Mouse (Mus musculus): ENCODE measurements around the gene Bpifa5. TPM values are rescaled to one million over a fixed set of nuclear protein-coding genes. Genes with fewer than 3 reads are reported as not detected.

The Bpifa5 gene
- polyA plus RNA-seq (2012; rRNA removed), result not detected in 2 replicates

GRCm38 (mm10) chr2:154162307-154162706 lies at the start of gene Bpifa5:
Bpifa5 (plus strand) TSS chr2:154162607.
- H3K36me3 ChIP-seq (ENCODE audit: control insufficient read depth, insufficient read depth, low read length), result no peaks in the 10 kb centered on the region
- no peaks in the 10 kb centered on the region for H3K27me3 ChIP-seq (ENCODE audit: control insufficient read depth, insufficient read depth, low read length)
- H3K4me3 ChIP-seq (ENCODE audit: control insufficient read depth, low read depth, low read length), result no peak within 1 kb of the TSS
- no peak within 1 kb of the TSS for H3K27ac ChIP-seq (ENCODE audit: control insufficient read depth, insufficient read depth, low read depth, low read length)
- H3K4me1 ChIP-seq (ENCODE audit: control insufficient read depth, insufficient read depth, low read length), result no peaks in the 10 kb centered on the region
- TF ChIP-seq CTCF (IDR thresholded peaks at IDR 0.05; ENCODE audit: control insufficient read depth, insufficient read depth, insufficient replicate concordance, low read depth, low read length) (no peak), POLR2A (IDR thresholded peaks at IDR 0.05; ENCODE audit: control insufficient read depth, low read depth, low read length) (no peak)

- no peak overlapping the region for H3K27ac ChIP-seq (ENCODE audit: control insufficient read depth, insufficient read depth, low read depth, low read length)
- no peaks in the 10 kb centered on the region for H3K27me3 ChIP-seq (ENCODE audit: control insufficient read depth, insufficient read depth, low read length)
- no peak overlapping the region for H3K4me3 ChIP-seq (ENCODE audit: control insufficient read depth, low read depth, low read length)
- no peaks in the 10 kb centered on the region for H3K4me1 ChIP-seq (ENCODE audit: control insufficient read depth, insufficient read depth, low read length)
- TF ChIP-seq POLR2A (IDR thresholded peaks at IDR 0.05; ENCODE audit: control insufficient read depth, low read depth, low read length) (no peak), CTCF (IDR thresholded peaks at IDR 0.05; ENCODE audit: control insufficient read depth, insufficient read depth, insufficient replicate concordance, low read depth, low read length) (no peak)
- no peaks in the 10 kb centered on the region for H3K36me3 ChIP-seq (ENCODE audit: control insufficient read depth, insufficient read depth, low read length)
Observed at GRCm38 (mm10) chr2:154117381-154117780, 45.0 kb upstream of the Bpifa5 start.

- no peaks in the 10 kb centered on the region for H3K27me3 ChIP-seq (ENCODE audit: control insufficient read depth, insufficient read depth, low read length)
- H3K4me1 ChIP-seq (ENCODE audit: control insufficient read depth, insufficient read depth, low read length), result no peaks in the 10 kb centered on the region
- TF ChIP-seq CTCF (IDR thresholded peaks at IDR 0.05; ENCODE audit: control insufficient read depth, insufficient read depth, insufficient replicate concordance, low read depth, low read length), result no peak
- TF ChIP-seq POLR2A (IDR thresholded peaks at IDR 0.05; ENCODE audit: control insufficient read depth, low read depth, low read length), result peak; percentile 48; the same call in 1 of the 2 replicates
- 0 out of 2 replicates have a peak within 1 kb of the TSS, but pooled peaks have one; percentile 5 for H3K27ac ChIP-seq (ENCODE audit: control insufficient read depth, insufficient read depth, low read depth, low read length)
- H3K36me3 ChIP-seq (ENCODE audit: control insufficient read depth, insufficient read depth, low read length), result no peaks in the 10 kb centered on the region
- H3K4me3 ChIP-seq (ENCODE audit: control insufficient read depth, low read depth, low read length), result peak within 1 kb of the TSS; percentile 84
Observed at GRCm38 (mm10) chr2:154130120-154130519, 32.3 kb upstream of the Bpifa5 start, which contains the start of gene Bpifa3. Bpifa3 (plus strand) TSS chr2:154130336.

- H3K4me1 ChIP-seq (ENCODE audit: control insufficient read depth, insufficient read depth, low read length), result no peaks in the 10 kb centered on the region
- H3K36me3 ChIP-seq (ENCODE audit: control insufficient read depth, insufficient read depth, low read length), result no peaks in the 10 kb centered on the region
- no peak within 1 kb of the TSS for H3K4me3 ChIP-seq (ENCODE audit: control insufficient read depth, low read depth, low read length)
- no peak within 1 kb of the TSS for H3K27ac ChIP-seq (ENCODE audit: control insufficient read depth, insufficient read depth, low read depth, low read length)
- H3K27me3 ChIP-seq (ENCODE audit: control insufficient read depth, insufficient read depth, low read length), result no peaks in the 10 kb centered on the region
- no peak for TF ChIP-seq POLR2A (IDR thresholded peaks at IDR 0.05; ENCODE audit: control insufficient read depth, low read depth, low read length)
- no peak for TF ChIP-seq CTCF (IDR thresholded peaks at IDR 0.05; ENCODE audit: control insufficient read depth, insufficient read depth, insufficient replicate concordance, low read depth, low read length)
Observed at GRCm38 (mm10) chr2:154142580-154142979, 19.8 kb upstream of the Bpifa5 start, which contains the start of gene Bpifa1. Bpifa1 (plus strand) TSS chr2:154142880.

- no peaks in the 10 kb centered on the region for H3K4me1 ChIP-seq (ENCODE audit: control insufficient read depth, insufficient read depth, low read length)
- TF ChIP-seq CTCF (IDR thresholded peaks at IDR 0.05; ENCODE audit: control insufficient read depth, insufficient read depth, insufficient replicate concordance, low read depth, low read length) (no peak), POLR2A (IDR thresholded peaks at IDR 0.05; ENCODE audit: control insufficient read depth, low read depth, low read length) (no peak)
- no peaks in the 10 kb centered on the region for H3K36me3 ChIP-seq (ENCODE audit: control insufficient read depth, insufficient read depth, low read length)
- H3K27ac ChIP-seq (ENCODE audit: control insufficient read depth, insufficient read depth, low read depth, low read length), result no peak overlapping the region
- H3K27me3 ChIP-seq (ENCODE audit: control insufficient read depth, insufficient read depth, low read length), result no peaks in the 10 kb centered on the region
- H3K4me3 ChIP-seq (ENCODE audit: control insufficient read depth, low read depth, low read length), result no peak overlapping the region
Observed at GRCm38 (mm10) chr2:154143735-154144134, 18.7 kb upstream of the Bpifa5 start.

GRCm38 (mm10) chr2:154147496-154147895 lies 14.9 kb upstream of the Bpifa5 start:
- Histone ChIP-seq H3K27me3 (ENCODE audit: control insufficient read depth, insufficient read depth, low read length) (no peaks in the 10 kb centered on the region), H3K4me1 (ENCODE audit: control insufficient read depth, insufficient read depth, low read length) (no peaks in the 10 kb centered on the region), H3K4me3 (ENCODE audit: control insufficient read depth, low read depth, low read length) (no peak overlapping the region), H3K36me3 (ENCODE audit: control insufficient read depth, insufficient read depth, low read length) (no peaks in the 10 kb centered on the region), H3K27ac (ENCODE audit: control insufficient read depth, insufficient read depth, low read depth, low read length) (no peak overlapping the region)
- no peak for TF ChIP-seq POLR2A (IDR thresholded peaks at IDR 0.05; ENCODE audit: control insufficient read depth, low read depth, low read length)
- TF ChIP-seq CTCF (IDR thresholded peaks at IDR 0.05; ENCODE audit: control insufficient read depth, insufficient read depth, insufficient replicate concordance, low read depth, low read length), result no peak

GRCm38 (mm10) chr2:154158433-154158832 lies 4.0 kb upstream of the Bpifa5 start:
- Histone ChIP-seq H3K27ac (ENCODE audit: control insufficient read depth, insufficient read depth, low read depth, low read length) (no peak overlapping the region), H3K4me1 (ENCODE audit: control insufficient read depth, insufficient read depth, low read length) (no peaks in the 10 kb centered on the region), H3K36me3 (ENCODE audit: control insufficient read depth, insufficient read depth, low read length) (no peaks in the 10 kb centered on the region), H3K27me3 (ENCODE audit: control insufficient read depth, insufficient read depth, low read length) (no peaks in the 10 kb centered on the region), H3K4me3 (ENCODE audit: control insufficient read depth, low read depth, low read length) (no peak overlapping the region)
- TF ChIP-seq POLR2A (IDR thresholded peaks at IDR 0.05; ENCODE audit: control insufficient read depth, low read depth, low read length) (no peak), CTCF (IDR thresholded peaks at IDR 0.05; ENCODE audit: control insufficient read depth, insufficient read depth, insufficient replicate concordance, low read depth, low read length) (peak; percentile 51; the same call in 1 of the 2 replicates)

Data from testis, adult 2 months (tissue).